Mouse (Mus musculus): Measurements from ENCODE around the gene Igfbp6.

DNA sequence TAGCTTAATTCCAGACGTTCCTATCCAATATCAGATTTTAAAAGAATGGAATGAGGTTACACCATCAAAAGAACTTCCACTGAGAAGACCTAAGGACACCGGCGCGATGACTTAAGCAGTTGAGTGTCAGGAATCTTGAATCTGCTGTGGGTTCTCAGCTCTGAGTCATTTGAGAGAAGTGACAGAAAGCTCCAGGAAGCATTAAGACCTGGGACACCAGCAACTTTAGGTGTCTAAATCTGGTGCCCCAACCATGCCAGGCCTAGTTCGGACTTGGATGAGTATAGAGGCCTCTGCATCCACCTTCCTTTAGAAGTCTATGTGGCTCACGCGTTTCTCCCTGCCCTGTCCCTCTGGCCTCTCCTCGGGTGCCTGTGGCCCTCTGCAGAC lies 44.4 kb upstream of the Igfbp6 start:
- TF ChIP-seq EP300 (IDR thresholded peaks at IDR 0.05; ENCODE audit: low read depth) (no peak), CTCF (IDR thresholded peaks at IDR 0.05; ENCODE audit: low read depth) (no peak)

Measured in liver, embryonic 14.5 days (tissue).